Mouse (Mus musculus) liver, embryonic 14.5 days (tissue): ENCODE measurements around the gene Tdg. TPM values are rescaled to one million over a fixed set of nuclear protein-coding genes. Genes with fewer than 3 reads are reported as not detected.
A peak's percentile ranks its signal among the peaks of the same experiment; 100 is the strongest.

Source experiments
- ATAC-seq: fragments of 200-750 bp; cut with Nextera tagmentation; 2 replicates; pipeline ENCODE4 v1.8.0; 2017; ENCODE audit warnings: moderate number of reproducible peaks, mild to moderate bottlenecking, moderate library complexity; ENCODE audit not compliant: insufficient read depth
- DNase-seq, 3 experiments: peaks; one replicate each; pipeline ENCODE4 v3.0.0-alpha.2; 2012 to 2013; ENCODE audit warnings: low read depth in 3 of 3, low spot score in 3 of 3
- H3K27ac ChIP-seq: fragments of 300-500 bp; sonication (generic); 2 replicates; pipeline ENCODE4 v1.5.1; 2014; ENCODE audit warnings: moderate library complexity, mild to moderate bottlenecking, control low read depth, inconsistent platforms
- H3K27me3 ChIP-seq: fragments of 300-500 bp; sonication (generic); 2 replicates; pipeline ENCODE4 v1.6.1; 2014; ENCODE audit warnings: mild to moderate bottlenecking, low read length, moderate library complexity; ENCODE audit not compliant: control insufficient read depth, insufficient read depth
- H3K36me3 ChIP-seq: fragments of 300-500 bp; sonication (generic); replicated peaks from 2 replicates; pipeline ENCODE4 v1.6.1; 2014; ENCODE audit warnings: low read depth; ENCODE audit not compliant: control insufficient read depth, insufficient read depth
- H3K4me1 ChIP-seq, 2 experiments: fragments of 200-500 bp in 1 of 2; fragments of 300-500 bp in 1 of 2; sonication (generic) in 1 of 2; replicated peaks; 2 replicates each; pipeline ENCODE4 v1.6.1; 2012 to 2014; ENCODE audit warnings: antibody characterized with exemption in 1 of 2, inconsistent platforms in 1 of 2, low read length in 1 of 2; ENCODE audit not compliant: control insufficient read depth in 2 of 2, insufficient read depth in 2 of 2
- H3K4me2 ChIP-seq: fragments of 300-500 bp; sonication (generic); 2 replicates; pipeline ENCODE4 v1.6.1; 2014; ENCODE audit warnings: low read depth, mild to moderate bottlenecking, control low read depth, moderate library complexity
- H3K4me3 ChIP-seq, 2 experiments: fragments of 200-500 bp in 1 of 2; fragments of 300-500 bp in 1 of 2; sonication (generic) in 1 of 2; 2 replicates each; pipeline ENCODE4 v1.5.1; 2012 to 2014; ENCODE audit warnings: low read depth in 2 of 2, low read length in 2 of 2, mild to moderate bottlenecking in 2 of 2, control low read depth in 1 of 2, inconsistent platforms in 1 of 2, moderate library complexity in 1 of 2; ENCODE audit not compliant: insufficient read depth in 1 of 2
- H3K9ac ChIP-seq: fragments of 300-500 bp; sonication (generic); replicated peaks from 2 replicates; pipeline ENCODE4 v1.6.1; 2014; ENCODE audit warnings: mild to moderate bottlenecking, control low read depth, moderate library complexity
- H3K9me3 ChIP-seq: fragments of 300-500 bp; sonication (generic); 2 replicates; pipeline ENCODE4 v1.6.1; 2016; ENCODE audit warnings: low read length, mixed read lengths; ENCODE audit not compliant: control insufficient read depth
- CTCF ChIP-seq: IDR thresholded peaks from 2 replicates; pipeline ENCODE4 v1.5.1; 2016; ENCODE audit warnings: antibody characterized with exemption, low read depth, control low read depth
- EP300 ChIP-seq: IDR thresholded peaks from 2 replicates; pipeline ENCODE4 v1.6.1; 2016; ENCODE audit warnings: antibody characterized with exemption, low read depth
- WGBS: fragments of 180-500 bp; shearing (Covaris S2); extraction: QIAGEN DNeasy Blood & Tissue Kit; methylation state at CpG from one replicate; pipeline ENCODE4 v1.1.7; 2014; ENCODE audit not compliant: insufficient replicate concordance; 5-methylcytosine and 5-hydroxymethylcytosine counted together
- polyA plus RNA-seq, 2 experiments: library from polyadenylated mRNA; depleted of rRNA in 1 of 2; stranded (reverse) in 1 of 2; unstranded in 1 of 2; fragments of >200 nt; fragmentation: Nextera tagmentation in 1 of 2; extraction: Ambion mirVana in 1 of 2; gene quantifications; 2 replicates each; pipeline versions ENCODE4 v1.2.1 to v1.2.3; 2012 to 2014

Tdg gene
- polyA plus RNA-seq, 2 experiments, result 21.3 to 33.0 TPM

DNA sequence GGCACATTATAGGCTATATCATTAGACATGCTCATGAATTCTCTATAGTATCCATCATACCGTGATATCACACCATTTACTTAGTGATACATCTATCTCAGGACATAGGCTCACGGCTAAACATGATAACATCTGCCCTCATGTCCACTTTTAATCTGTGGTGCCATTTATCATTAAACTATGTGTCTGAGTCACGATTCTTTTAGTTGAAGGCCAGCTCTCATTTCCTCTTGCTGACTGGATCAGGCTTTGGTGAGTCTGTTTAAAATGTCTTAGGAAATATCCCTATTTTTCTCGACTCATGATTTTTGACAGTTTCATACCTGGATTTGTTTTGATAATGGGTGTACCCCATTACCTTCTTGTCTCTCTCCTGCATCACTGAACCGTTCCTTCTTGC is 66.3 kb downstream of the Tdg start, which contains the start of gene Hcfc2:
Gene Hcfc2, plus strand, starts transcription at position 205 of the 400 bp plus-strand sequence.
- peaks cover under 1% of the 10 kb centered on the region for H3K27me3 ChIP-seq
- no peak within 1 kb of the TSS for H3K4me3 ChIP-seq
- ATAC-seq (no peak), DNase-seq (no peak)
- H3K36me3 ChIP-seq, result no peaks in the 10 kb centered on the region
- peaks cover 12 to 20% of the 10 kb centered on the region in 2 experiments for H3K4me1 ChIP-seq
- TF ChIP-seq EP300, result no peak
- TF ChIP-seq CTCF, result no peak
- no peaks in the 10 kb centered on the region for H3K9me3 ChIP-seq
- H3K4me2 ChIP-seq, result no peak within 1 kb of the TSS
- H3K9ac ChIP-seq, result no peak within 1 kb of the TSS
- no peak within 1 kb of the TSS for H3K27ac ChIP-seq
- WGBS, result 24% methylated on average over 5 of the region's 5 CpGs

DNA sequence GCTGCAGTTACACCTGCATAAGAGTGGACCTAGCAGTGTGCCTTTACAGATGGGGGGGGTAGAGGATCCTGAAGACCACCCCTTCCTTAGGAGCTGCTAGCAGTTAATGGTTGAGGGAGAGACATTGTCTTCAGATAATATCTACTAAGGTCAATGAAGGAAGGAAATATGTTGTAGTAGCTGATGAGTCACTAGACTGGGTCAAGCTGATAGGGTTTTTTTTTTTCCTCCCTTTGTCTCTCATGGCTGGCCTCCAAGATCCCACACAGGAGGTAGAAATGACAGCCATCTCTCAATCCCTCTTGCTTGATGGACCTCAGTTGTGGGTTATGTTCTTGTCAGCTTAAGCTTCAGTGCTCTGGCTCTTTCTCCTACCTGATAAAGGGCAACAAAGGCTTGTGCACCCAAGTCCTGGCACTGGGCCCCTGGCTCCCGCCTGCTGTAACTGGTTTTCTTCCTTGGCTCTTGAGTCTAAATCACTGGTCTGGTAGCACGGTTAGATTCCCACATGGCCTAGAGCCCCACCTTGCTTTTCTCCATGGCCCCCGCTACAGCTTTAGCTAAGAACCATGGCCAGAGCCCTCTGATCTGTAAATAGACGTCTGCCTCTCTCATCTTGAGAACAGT is 66.9 kb downstream of the Tdg start:
- Histone ChIP-seq H3K4me1 (peaks cover 12 to 20% of the 10 kb centered on the region in 2 experiments), H3K9me3 (no peaks in the 10 kb centered on the region), H3K9ac (no peak overlapping the region), H3K36me3 (no peaks in the 10 kb centered on the region), H3K4me3 (no peak overlapping the region), H3K4me2 (no peak overlapping the region), H3K27ac (no peak overlapping the region), H3K27me3 (no peaks in the 10 kb centered on the region)
- DNase-seq (no peak), ATAC-seq (no peak)
- TF ChIP-seq CTCF (no peak), EP300 (no peak)
- WGBS, result 21% methylated on average over 4 of the region's 4 CpGs

DNA sequence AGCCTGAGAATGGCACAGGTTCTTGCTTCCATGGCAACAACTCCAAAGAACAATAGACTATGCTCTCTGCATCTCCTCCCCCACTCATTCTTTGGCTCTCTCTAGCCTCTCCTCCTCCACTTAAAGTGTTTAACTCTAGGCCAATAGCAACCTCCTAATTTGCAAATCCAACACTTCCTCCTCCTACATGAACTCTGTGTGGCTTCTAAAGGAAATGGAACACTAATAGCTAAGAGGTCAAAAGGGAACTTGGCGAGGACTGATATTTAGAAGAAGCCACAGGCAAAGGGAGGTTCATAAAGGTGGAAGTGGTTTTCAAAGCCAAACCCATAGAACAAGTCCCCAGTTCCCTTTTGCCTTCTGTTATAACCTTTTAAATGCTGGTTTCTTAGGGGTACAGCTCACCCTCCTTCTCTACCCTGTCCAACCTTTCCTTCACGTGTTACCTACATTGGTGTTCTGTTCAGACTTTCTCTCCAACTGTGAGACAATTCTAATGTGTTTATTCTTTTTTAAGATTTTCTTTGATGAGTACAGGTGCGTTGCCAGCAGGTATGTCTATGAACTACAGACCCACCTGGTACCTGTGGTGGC is 67.8 kb downstream of the Tdg start:
- no peak overlapping the region for H3K27ac ChIP-seq
- H3K36me3 ChIP-seq, result no peaks in the 10 kb centered on the region
- no peak overlapping the region for H3K4me2 ChIP-seq
- peaks cover 12 to 20% of the 10 kb centered on the region in 2 experiments for H3K4me1 ChIP-seq
- DNase-seq (no peak), ATAC-seq (no peak)
- 43% methylated on average over 3 of the region's 3 CpGs for WGBS
- H3K27me3 ChIP-seq, result no peaks in the 10 kb centered on the region
- H3K9ac ChIP-seq, result no peak overlapping the region
- TF ChIP-seq EP300, result no peak
- no peak for TF ChIP-seq CTCF
- H3K4me3 ChIP-seq, result no peak overlapping the region
- H3K9me3 ChIP-seq, result no peaks in the 10 kb centered on the region

DNA sequence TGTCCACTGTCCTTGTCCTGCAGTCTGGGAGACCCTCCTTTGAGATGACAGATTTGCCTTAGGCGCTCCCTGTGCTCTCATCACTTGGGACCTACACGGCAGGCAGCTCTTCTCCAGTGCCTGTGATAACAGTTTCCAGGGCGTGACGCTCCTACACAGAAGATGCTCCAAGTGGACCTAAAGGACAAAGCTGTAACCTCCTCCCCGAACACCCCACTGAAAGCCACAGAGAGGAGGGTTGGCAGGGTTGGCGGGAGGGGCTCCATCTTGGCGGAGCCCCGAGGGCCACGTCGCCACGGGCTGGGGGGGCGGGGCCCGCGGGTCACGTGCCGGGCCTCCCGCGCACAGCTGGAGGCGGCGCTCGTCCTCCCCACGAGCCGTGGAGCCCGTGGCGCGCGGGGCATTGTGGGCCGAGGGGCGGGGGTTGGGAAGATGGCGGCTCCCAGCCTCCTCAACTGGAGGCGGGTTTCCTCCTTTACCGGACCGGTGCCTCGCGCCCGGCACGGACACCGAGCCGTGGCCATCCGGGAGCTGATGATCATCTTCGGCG is 69.2 kb downstream of the Tdg start:
- peak; percentile 94 for ATAC-seq
- H3K4me3 ChIP-seq, result peak overlapping the region; percentile 86 to 93
- H3K4me2 ChIP-seq, result peak overlapping the region; percentile 76
- peaks cover 12 to 20% of the 10 kb centered on the region in 2 experiments for H3K4me1 ChIP-seq
- TF ChIP-seq EP300, result no peak
- TF ChIP-seq CTCF, result peak; percentile 8; the same call in 1 of the 2 replicates
- no peak overlapping the region; the same call in 1 of the 2 replicates for H3K27ac ChIP-seq
- H3K36me3 ChIP-seq, result no peaks in the 10 kb centered on the region
- DNase-seq, result peak; percentile 63 to 72 (median 63)
- no peaks in the 10 kb centered on the region for H3K9me3 ChIP-seq
- under 1% methylated on average over 42 of the region's 42 CpGs for WGBS
- peak overlapping the region; percentile 75 for H3K9ac ChIP-seq
- no peaks in the 10 kb centered on the region for H3K27me3 ChIP-seq

DNA sequence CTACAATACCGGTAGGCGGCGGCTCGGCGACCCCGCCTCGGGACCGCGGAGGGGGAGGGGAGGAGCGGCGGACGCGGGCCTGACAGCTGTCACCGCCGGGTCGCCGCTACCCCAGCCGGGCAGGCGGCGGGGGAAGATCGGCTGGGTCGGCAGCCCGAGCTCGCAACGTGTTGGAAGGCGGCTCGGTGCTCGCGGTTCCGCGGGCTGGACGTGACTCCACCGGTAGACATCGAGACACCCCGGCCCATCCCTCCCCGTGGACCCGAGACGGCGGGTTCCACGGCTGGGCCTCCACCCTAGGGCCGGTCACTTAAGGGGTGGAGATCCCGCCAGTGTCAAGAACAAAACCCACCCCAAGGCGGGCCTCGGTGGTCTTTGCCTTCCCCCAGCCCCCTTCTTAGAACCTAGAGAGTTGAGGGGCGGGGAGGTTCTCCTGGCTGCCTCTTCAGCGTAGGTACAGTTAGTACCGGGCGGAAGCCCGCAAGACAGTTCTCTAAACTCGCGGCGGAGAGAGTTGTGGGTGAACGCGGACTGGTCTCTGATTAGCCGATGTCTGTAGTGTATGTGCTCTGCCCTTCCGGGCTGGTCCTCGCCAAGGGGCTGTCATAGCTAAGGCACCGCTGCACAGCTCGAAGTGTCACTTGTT is 69.8 kb downstream of the Tdg start:
- H3K4me1 ChIP-seq, result peaks cover 12 to 20% of the 10 kb centered on the region in 2 experiments
- peak overlapping the region; percentile 75 for H3K9ac ChIP-seq
- no peak overlapping the region; the same call in 1 of the 2 replicates for H3K27ac ChIP-seq
- ATAC-seq, result peak; percentile 71
- no peak for TF ChIP-seq EP300
- no peak; the same call in 1 of the 2 replicates for TF ChIP-seq CTCF
- H3K27me3 ChIP-seq, result no peaks in the 10 kb centered on the region
- WGBS, result under 1% methylated on average over 59 of the region's 59 CpGs
- no peak for DNase-seq
- no peaks in the 10 kb centered on the region for H3K9me3 ChIP-seq
- peak overlapping the region; percentile 86 to 93 for H3K4me3 ChIP-seq
- peak overlapping the region; percentile 76 for H3K4me2 ChIP-seq
- no peaks in the 10 kb centered on the region for H3K36me3 ChIP-seq

Other genes with a start within 250 kb of the Tdg start
- not detected in 2 replicates for gene Gm1553, start 137.2 kb upstream of the Tdg start, polyA plus RNA-seq (2012; rRNA removed)
- not detected in 2 replicates for gene Gm1553, start 137.2 kb upstream of the Tdg start, polyA plus RNA-seq (2014; fragmentation: Nextera tagmentation; extraction: Ambion mirVana)
- gene 1190007I07Rik, start 6.6 kb upstream of the Tdg start, polyA plus RNA-seq (2012; rRNA removed), result 24.0 and 25.9 TPM in 2 replicates
- gene 1190007I07Rik, start 6.6 kb upstream of the Tdg start, polyA plus RNA-seq (2014; fragmentation: Nextera tagmentation; extraction: Ambion mirVana), result 34.2 and 35.6 TPM in 2 replicates
- gene Glt8d2, start 60.8 kb downstream of the Tdg start, polyA plus RNA-seq (2012; rRNA removed), result 0.12 and 0.23 TPM in 2 replicates
- gene Glt8d2, start 60.8 kb downstream of the Tdg start, polyA plus RNA-seq (2014; fragmentation: Nextera tagmentation; extraction: Ambion mirVana), result 0.27 and 0.35 TPM in 2 replicates
- gene Hcfc2, start 66.3 kb downstream of the Tdg start, polyA plus RNA-seq (2012; rRNA removed), result 5.0 and 6.5 TPM in 2 replicates
- 9.0 and 10.7 TPM in 2 replicates for gene Hcfc2, start 66.3 kb downstream of the Tdg start, polyA plus RNA-seq (2014; fragmentation: Nextera tagmentation; extraction: Ambion mirVana)
- gene Nfyb, start 134.3 kb downstream of the Tdg start, polyA plus RNA-seq (2012; rRNA removed), result 14.4 and 22.0 TPM in 2 replicates
- gene Nfyb, start 134.3 kb downstream of the Tdg start, polyA plus RNA-seq (2014; fragmentation: Nextera tagmentation; extraction: Ambion mirVana), result 31.9 and 32.4 TPM in 2 replicates
- gene Txnrd1, start 204.1 kb downstream of the Tdg start, polyA plus RNA-seq (2012; rRNA removed), result 23.5 and 33.6 TPM in 2 replicates
- 44.6 and 53.1 TPM in 2 replicates for gene Txnrd1, start 204.1 kb downstream of the Tdg start, polyA plus RNA-seq (2014; fragmentation: Nextera tagmentation; extraction: Ambion mirVana)
- 0.17 and 0.33 TPM in 2 replicates for gene Eid3, start 236.8 kb downstream of the Tdg start, polyA plus RNA-seq (2012; rRNA removed)
- gene Eid3, start 236.8 kb downstream of the Tdg start, polyA plus RNA-seq (2014; fragmentation: Nextera tagmentation; extraction: Ambion mirVana), result 0.10 TPM in 1 of 2 replicates, not detected in the other